Mouse (Mus musculus) olfactory bulb, adult 2 months (tissue): ENCODE results near the gene Nek7. TPM values are rescaled to one million over a fixed set of nuclear protein-coding genes. Genes with fewer than 3 reads are reported as not detected.
A peak's percentile ranks its signal among the peaks of the same experiment; 100 is the strongest.

ENCODE experiments used
- H3K27ac ChIP-seq: fragments of 200-500 bp; 2 replicates; pipeline ENCODE4 v1.5.1; 2012; ENCODE audit warnings: low read depth, low read length; ENCODE audit not compliant: insufficient read depth
- H3K4me1 ChIP-seq: fragments of 200-500 bp; 2 replicates; pipeline ENCODE4 v1.6.1; 2012; ENCODE audit warnings: low read length; ENCODE audit not compliant: control insufficient read depth, insufficient read depth
- H3K4me3 ChIP-seq: fragments of 200-500 bp; 2 replicates; pipeline ENCODE4 v1.5.1; 2012; ENCODE audit warnings: mild to moderate bottlenecking, low read depth, low read length, moderate library complexity; ENCODE audit not compliant: insufficient read depth
- CTCF ChIP-seq: fragments of 200-500 bp; IDR thresholded peaks from 2 replicates; pipeline ENCODE4 v1.5.1; 2012; ENCODE audit warnings: low read depth, mild to moderate bottlenecking, low read length, moderate library complexity; ENCODE audit not compliant: insufficient read depth
- POLR2A ChIP-seq: fragments of 200-500 bp; IDR thresholded peaks from 2 replicates; pipeline ENCODE4 v1.6.1; 2012; ENCODE audit warnings: mild to moderate bottlenecking, low read depth, low read length, moderate library complexity; ENCODE audit not compliant: insufficient read depth
- WGBS: fragments of 180-500 bp; shearing (Covaris S2); methylation state at CpG from one replicate; pipeline ENCODE4 v1.1.7; 2018; 5-methylcytosine and 5-hydroxymethylcytosine counted together
- polyA plus RNA-seq: library from polyadenylated mRNA; stranded (reverse); fragments of >200 nt; gene quantifications from 2 replicates; pipeline ENCODE4 v1.2.4, GENCODE M21; 2012; ENCODE audit warnings: low replicate concordance; ENCODE audit not compliant: missing spikeins, insufficient read depth, insufficient read length

Gene Nek7
- polyA plus RNA-seq, 1 experiment: not detected

GRCm38 (mm10) chr1:138515362-138515761 lies 104.6 kb downstream of the Nek7 start:
- H3K4me3 ChIP-seq: no peak overlapping the region
- no peak overlapping the region for H3K27ac ChIP-seq
- peaks cover 2% of the 10 kb centered on the region; the same call in 1 of the 2 replicates for H3K4me1 ChIP-seq
- WGBS: 73% methylated on average over 9 of the region's 9 CpGs
- no peak for TF ChIP-seq POLR2A
- TF ChIP-seq CTCF: no peak

- H3K4me1 ChIP-seq: peaks cover 2% of the 10 kb centered on the region; the same call in 1 of the 2 replicates
- no peak overlapping the region for H3K27ac ChIP-seq
- 87% methylated on average over 4 of the region's 4 CpGs for WGBS
- H3K4me3 ChIP-seq: no peak overlapping the region
- TF ChIP-seq CTCF (no peak), POLR2A (no peak)
Observed at GRCm38 (mm10) chr1:138513982-138514381, 106.0 kb downstream of the Nek7 start.

DNA sequence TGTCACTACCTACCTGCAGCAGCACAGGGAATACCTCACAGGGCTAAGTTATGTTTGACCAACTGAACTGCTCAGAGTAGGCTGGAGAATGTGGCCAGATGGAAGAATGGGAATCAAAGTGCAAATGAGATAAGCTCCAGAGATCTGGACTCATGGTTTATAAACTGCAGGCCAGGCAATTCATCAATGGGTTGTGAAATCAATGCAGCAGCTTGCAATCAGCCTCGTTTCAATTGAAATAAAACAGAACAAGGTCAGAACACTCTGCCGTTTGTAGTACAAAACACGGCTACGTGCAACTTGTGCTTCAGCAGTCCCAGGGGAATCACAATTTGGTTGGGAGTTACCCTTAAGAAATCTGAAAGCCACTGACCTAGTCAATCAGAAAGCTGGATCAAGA lies 109.4 kb downstream of the Nek7 start:
- Histone ChIP-seq H3K4me3 (no peak overlapping the region), H3K4me1 (peaks cover 7% of the 10 kb centered on the region), H3K27ac (no peak overlapping the region)
- no peak for TF ChIP-seq POLR2A
- no peak for TF ChIP-seq CTCF
- 82% methylated on average over 4 of the region's 4 CpGs for WGBS

DNA sequence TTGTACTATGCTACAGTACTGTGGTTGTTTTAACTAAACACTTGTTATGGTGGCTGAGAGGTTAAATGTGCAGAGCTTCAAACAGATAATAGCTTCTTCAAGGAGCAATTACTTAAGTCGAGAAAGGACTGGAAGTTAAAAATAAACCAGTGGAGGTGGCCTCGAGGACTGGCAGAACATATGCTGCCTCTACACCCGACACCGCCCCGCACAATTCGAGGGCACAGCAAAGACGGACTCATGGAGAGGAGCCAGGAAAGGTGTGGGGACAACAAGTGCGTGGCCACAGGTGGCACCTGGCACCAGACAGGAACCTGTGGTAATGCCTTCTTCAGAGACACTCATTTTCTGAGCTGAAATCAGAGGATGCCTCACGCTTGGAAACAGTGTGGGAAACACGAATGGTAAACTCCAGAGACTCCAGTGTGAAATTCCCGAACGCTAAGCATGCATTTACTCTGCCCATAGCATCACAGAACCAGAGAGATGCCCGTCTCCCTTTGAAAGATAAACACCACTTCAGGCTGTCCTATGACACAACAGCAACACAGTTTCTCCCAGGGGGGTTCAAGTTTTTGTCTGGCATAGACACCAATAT lies 112.4 kb downstream of the Nek7 start:
- 30% methylated on average over 13 of the region's 13 CpGs for WGBS
- no peak overlapping the region; the same call in 1 of the 2 replicates for H3K4me3 ChIP-seq
- peaks cover 5% of the 10 kb centered on the region for H3K4me1 ChIP-seq
- peak overlapping the region; percentile 81 for H3K27ac ChIP-seq
- TF ChIP-seq CTCF: no peak
- no peak for TF ChIP-seq POLR2A

- TF ChIP-seq POLR2A (no peak), CTCF (no peak)
- H3K4me3 ChIP-seq: no peak overlapping the region
- peak overlapping the region; percentile 27 for H3K27ac ChIP-seq
- peaks cover 5% of the 10 kb centered on the region for H3K4me1 ChIP-seq
- WGBS: 23% methylated on average over 4 of the region's 4 CpGs
Observed at GRCm38 (mm10) chr1:138507014-138507413, 112.9 kb downstream of the Nek7 start.

- H3K4me3 ChIP-seq: no peak overlapping the region
- WGBS: 56% methylated on average over 5 of the region's 5 CpGs
- no peak overlapping the region for H3K27ac ChIP-seq
- no peak for TF ChIP-seq POLR2A
- TF ChIP-seq CTCF: no peak
- peaks cover 11% of the 10 kb centered on the region for H3K4me1 ChIP-seq
Observed at GRCm38 (mm10) chr1:138504228-138504627, 115.7 kb downstream of the Nek7 start.

GRCm38 (mm10) chr1:138500691-138501090 lies 119.2 kb downstream of the Nek7 start:
- no peak overlapping the region for H3K4me3 ChIP-seq
- no peak overlapping the region for H3K27ac ChIP-seq
- no peak for TF ChIP-seq POLR2A
- TF ChIP-seq CTCF: no peak
- WGBS: 84% methylated on average over 6 of the region's 6 CpGs
- H3K4me1 ChIP-seq: peaks cover 10% of the 10 kb centered on the region

- WGBS: 41% methylated on average over 10 of the region's 10 CpGs
- Histone ChIP-seq H3K4me3 (no peak overlapping the region), H3K4me1 (peaks cover 10% of the 10 kb centered on the region), H3K27ac (0 out of 2 replicates have a peak overlapping the region, but pooled peaks have one; percentile 44)
- TF ChIP-seq POLR2A: no peak
- TF ChIP-seq CTCF: no peak
Observed at GRCm38 (mm10) chr1:138500155-138500554, 119.8 kb downstream of the Nek7 start.

DNA sequence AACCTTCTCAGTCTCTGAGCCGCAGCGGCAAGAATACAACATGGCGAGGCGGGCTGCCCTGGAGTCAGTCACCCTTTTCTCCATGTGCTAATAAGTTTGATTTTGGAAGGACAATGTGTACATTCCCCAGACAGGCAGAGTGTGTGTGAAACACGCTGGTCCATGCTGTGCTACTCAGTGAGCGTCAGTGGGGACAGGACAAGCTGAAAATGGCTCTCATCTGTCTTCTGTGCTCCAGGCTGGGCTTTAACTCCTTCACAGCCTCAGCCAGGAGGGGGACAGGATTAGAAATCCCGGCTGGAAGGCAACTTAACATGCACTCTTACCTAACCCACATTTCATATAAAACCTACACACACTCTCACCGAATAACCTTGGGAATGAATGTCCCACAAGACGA lies 120.5 kb downstream of the Nek7 start:
- Histone ChIP-seq H3K4me1 (peaks cover 10% of the 10 kb centered on the region), H3K27ac (no peak overlapping the region)
- TF ChIP-seq POLR2A (no peak), CTCF (no peak)

GRCm38 (mm10) chr1:138491382-138492097 lies 128.4 kb downstream of the Nek7 start:
- TF ChIP-seq CTCF (no peak), POLR2A (no peak)
- H3K4me3 ChIP-seq: no peak overlapping the region
- no peaks in the 10 kb centered on the region for H3K4me1 ChIP-seq
- no peak overlapping the region for H3K27ac ChIP-seq
- 83% methylated on average over 6 of the region's 6 CpGs for WGBS

More for the DNA sequence above, 120.5 kb downstream of the Nek7 start:
- peak overlapping the region; percentile 23; the same call in 1 of the 2 replicates for H3K4me3 ChIP-seq
- WGBS: 45% methylated on average over 9 of the region's 9 CpGs
